Mouse (Mus musculus) frontal cortex, postnatal 10 days (tissue): Measurements from ENCODE around the gene Kdm2a.
A peak's percentile ranks its signal among the peaks of the same experiment; 100 is the strongest.

Experiments
- DNase-seq, 2 experiments: peaks; one replicate each; pipeline ENCODE4 v3.0.0; 2022; ENCODE audit warnings: low spot score in 2 of 2, mixed read lengths in 1 of 2

Kdm2a gene

DNA sequence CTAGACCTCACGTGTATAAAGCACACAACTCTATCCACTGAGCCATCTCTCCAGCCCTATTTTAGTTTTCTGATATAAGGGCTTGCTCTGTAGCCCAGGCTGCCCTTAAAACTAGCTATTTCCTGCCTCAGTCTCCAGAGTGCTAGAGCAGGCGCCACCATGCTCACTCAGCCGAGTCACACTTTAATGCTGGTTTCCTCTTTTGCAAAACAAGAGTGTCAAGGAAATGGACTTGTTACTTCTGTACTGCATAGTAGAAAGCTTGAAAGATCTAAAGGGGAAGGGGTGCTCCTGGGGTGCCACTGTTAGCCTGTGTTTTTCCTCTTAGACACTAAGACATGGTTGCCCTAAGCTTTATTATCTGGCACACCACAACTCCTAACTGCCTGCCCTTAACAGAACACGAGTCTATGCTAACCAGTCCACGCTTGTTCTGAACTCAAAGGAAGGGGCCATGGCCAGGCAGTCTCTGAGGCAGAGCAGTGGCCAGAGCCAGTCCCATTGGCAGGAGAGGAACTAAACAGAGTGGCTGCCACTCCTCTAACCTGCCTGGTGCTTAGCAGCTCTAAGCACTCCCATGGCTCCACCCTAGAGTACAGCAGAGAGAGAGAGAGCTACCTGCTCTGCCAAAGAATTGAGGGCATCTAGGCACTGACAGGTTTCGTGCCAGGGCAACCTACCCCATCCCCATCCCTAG, 98.4 kb downstream of the Kdm2a start:
- no peak for DNase-seq

DNA sequence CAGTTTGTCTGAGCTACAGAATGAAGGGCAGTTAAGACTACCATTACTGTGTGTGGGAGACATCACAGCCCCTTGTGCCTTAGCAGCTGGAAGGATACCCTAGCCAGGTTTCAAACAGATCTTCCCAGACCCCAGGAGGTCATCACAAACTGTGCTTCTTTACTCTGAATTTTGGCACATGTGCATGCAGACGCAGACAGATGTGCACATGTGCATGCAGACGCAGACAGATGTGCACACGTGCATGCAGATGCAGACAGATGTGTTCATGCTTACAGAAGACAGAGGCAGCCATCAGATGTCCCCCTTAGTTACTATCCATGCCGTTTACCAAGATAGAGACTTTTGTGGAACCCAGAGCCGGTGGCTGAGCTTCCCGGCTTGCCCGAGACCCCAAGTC, 99.0 kb downstream of the Kdm2a start:
- DNase-seq, result no peak

DNA sequence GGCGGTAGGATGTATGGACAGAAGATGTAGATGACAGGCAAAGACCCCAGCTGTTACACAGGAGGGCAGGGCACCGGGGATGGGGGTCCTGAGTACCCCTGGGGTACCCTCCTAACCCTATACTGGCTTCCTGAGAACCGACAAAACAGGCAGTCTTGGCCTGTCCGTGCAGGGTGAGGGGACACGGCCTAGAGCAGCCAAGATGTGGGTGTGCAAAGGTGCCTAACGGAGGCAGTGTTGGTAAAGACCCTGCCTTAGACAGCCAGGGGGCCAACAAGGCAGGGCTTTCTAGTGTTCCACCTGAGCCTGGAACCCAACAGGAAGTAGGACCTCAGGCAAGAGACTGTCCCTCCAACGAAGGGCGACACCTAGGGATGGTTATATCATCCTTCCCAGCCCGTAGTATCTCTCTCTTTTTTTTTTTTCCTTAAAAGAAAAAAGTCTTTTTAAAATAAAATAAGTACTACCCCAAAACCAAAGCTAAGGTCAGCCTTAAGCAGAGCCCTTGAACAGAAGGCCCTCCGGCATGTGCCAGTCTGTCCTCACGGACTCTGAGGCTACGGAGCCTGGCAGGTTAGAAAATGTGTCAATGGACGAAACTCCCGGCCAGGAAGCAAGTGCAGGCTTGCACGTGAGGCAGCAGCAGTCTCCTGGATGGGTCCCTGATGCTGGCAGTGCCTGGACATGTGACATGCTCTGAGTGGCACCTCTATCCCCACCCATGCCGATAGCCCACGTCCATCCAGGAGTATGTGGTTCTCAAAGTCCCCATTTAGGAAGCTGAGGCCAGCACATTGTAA, 99.6 kb downstream of the Kdm2a start:
- DNase-seq, result no peak

DNA sequence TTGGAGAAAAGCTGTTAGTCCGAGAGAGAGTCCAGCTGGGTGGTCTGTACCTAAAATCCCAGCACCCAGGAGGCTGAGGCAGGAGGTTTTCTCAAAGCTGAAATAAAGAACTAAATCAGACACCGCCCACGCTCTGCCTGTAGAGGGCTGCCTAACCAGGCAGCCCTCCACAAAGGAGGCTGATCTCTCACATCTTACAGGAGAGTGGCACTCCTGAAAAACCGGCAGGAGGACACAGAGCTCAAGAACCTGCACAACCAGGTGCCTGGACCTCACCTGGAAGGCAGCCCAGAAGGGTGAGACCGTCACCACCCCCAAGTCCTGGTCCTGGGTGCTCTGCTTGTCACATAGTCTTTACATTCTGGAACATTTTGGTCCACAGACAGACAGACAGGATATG, 100.2 kb downstream of the Kdm2a start:
- DNase-seq, result no peak

DNA sequence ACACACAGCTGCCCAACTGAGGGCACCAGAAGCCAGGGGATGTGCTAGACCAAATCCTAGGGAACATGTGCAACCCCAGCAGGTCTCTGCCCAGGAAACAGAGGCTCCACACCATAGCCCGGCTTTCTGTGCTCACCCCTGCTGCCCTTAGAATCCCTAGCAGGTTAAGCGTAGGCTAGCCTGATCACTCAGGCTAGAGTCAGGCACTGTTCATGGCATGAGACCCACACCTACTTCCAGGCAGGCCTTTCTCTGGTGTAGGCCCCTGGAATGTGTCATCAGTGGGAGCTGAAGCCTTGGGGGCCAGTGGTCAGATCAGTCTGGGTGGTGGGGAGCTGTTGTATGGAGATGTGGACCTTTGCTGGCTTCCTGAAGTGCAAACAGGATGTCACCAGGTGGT, 101.5 kb downstream of the Kdm2a start:
- no peak for DNase-seq

DNA sequence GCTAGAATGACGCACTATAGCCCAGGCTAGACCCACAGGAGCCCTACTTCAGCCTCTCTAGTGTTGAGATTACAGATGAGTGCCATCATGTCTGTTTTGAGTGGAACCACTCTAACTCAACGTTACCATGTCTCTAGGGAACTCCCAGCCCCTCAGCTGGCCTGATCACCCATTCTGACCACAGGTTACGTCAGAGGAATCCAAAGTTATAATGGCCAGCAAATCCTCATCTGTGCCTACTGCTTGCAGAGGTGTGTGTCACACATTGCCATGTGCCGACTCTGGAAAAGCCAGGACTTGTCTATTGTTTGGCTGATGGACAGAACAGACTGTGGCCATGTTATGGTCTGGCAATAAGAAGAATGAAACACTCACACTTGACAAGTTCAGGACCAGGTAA, 102.7 kb downstream of the Kdm2a start:
- DNase-seq, result no peak

DNA sequence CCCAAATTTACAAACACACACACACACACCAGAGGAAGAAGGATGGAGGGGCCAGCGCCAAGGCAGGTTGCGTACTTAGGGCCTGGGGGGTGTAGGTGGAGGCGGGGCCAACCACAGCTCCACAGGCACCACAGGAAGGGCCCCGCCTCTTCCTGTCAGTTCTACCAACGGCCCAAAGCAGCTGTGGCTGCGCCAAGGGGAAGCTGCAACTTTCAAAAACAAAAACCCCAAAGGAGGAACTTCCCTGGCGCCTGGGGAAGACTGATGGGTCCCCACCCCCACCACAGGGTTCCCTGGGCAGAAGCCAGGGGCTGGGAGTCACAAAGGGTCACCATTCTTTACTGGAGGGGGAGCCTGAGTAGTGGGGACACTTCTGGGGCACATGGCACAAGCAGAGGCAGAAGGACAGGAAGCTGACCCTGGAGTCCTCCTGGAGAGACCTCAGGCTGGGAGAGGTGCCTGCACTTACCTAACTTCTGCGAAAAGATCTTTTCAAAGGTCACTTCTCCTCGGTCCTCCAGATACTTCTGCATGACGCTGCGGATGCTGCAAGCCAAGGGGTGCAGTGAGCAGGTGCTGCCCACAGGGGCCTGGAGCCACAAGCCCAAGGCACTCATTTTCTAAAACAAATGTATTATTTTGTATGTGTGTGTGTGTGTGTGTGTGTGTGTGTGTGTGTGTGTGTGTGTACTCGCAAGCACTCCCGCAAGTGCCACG, 103.5 kb downstream of the Kdm2a start:
- DNase-seq, result peak in 1 of 2 experiments; percentile 45

DNA sequence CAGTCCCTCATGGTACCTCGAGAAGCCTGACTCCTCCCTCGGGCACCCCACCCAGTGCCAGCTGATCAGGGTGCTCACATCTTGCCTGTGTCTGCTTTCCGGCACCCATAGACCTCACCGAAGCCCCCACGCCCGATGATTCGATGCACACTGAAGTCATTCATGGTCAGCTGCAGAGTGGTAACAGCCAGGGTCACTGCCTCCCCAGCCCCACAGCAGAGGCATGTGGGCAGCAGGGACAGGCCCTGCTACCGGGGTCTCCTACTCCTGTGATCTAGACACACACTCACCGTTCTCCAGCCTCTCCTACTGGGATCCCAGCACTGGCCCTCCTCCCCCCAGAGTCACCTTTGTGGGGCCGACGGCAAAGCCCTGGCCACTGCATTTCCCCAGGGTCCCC, 106.9 kb downstream of the Kdm2a start:
- DNase-seq, result no peak

DNA sequence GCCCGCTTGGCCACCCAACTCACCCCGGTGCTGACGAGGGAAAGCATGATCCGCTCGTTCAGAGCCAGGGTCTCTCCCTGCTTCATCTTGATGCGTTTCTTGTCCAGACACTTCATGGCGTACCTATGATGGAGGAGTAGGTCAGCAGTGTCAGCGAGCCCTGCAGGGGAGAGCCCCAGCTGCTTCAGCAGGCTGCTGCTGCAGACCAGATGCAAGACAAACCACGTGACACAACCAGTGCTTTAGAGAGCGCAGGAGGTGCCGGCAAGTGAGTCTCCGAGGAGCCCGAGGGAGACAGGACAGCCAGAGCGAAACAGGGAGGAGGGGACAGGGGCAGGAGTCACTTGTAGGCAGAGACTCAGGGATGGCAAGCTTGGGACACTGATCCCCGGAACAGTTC, 107.3 kb downstream of the Kdm2a start:
- no peak for DNase-seq

DNA sequence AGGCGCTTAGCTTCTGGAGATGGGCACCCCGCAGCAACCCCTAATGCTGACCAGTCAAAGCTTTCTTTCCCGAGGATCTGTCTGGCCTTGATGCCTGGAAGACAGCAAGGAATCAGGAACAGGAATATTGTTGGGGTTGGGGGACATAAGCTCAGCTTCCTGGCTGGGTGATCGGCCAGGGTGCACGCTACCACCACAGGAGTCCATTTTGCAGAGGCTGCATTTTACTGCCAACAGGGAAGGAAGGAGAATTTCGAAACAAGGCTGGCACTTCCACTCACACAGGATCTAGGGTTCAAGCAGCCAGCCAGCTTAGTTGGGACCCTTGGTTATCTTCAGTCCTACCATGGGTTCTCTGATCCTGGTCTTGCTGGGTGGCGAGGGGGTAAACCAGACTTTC, 114.4 kb downstream of the Kdm2a start:
- DNase-seq, result no peak

DNA sequence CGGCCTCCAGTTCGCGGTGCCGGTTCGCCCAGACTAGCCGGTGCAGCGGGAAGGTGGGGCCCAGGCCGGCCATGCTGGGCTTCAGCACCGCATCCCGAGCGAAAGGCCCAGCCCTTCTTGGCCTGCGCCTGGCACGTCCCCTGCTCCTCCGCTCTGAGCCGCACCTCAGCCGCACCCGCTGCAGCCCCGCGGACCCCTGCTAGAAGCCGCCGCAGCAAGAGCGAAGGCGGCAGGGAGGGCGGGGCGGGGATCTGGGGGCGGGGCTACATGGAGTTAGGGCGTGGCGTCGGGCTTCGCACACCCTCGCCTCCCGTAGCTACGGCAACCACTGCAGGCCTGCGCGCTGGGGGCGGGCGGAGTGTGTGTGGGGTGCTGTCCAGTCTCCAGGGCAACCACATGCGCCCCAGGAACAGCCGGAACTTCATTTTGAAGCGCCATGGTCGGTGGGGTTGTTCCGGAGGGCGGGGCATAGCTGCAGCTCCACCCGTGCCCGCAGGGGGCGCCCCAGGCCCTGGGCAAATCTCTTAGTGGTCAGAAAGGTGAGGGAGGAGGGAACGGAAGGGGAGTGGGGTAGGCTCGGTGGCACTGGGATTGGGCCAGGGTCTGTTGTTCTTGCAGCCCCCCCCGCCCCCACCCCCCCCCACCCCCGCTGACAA, 115.1 kb downstream of the Kdm2a start, which contains the start of gene Ankrd13d:
Gene Ankrd13d (minus strand): TSS at position 240 of the 656 bp plus-strand sequence.
- peak; percentile 91 to 94 for DNase-seq

DNA sequence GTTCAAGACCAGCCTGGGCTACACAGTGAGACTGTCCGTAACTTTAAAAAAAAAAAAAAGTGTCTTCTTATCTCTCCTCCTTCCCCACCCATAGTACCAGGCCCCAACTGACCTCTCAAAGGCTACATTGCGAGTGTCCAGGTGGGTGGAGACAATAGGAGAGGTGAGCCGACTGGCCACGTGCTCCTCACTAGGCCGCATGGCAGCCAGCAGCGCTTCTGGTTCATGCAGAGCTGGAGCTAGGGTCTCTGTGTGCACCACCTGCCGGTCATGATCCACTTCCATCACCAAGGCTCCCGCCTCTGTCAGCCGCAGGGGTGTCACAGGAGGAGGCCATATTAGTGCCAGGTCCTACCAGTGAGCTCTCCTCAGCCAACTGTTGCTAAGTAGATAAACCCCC, 117.7 kb downstream of the Kdm2a start:
- DNase-seq, result no peak

DNA sequence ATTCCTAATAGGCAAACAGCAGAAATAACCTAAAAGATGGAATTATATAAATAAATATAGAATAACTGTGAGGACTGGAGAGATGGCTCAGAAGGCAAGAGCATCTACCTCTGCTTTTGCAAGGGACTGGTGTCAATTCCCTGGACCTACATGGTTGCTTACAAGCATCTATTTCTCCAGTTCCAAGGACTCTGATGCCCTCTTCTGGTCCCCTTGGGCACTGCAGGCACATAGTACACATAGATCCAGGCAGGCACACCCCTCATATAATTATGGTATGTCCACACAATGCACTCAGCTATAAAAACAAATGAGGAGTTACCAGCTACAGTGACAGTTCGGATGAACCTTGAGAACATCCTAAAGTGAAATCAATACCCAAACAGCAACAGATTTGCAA, 118.6 kb downstream of the Kdm2a start:
- DNase-seq, result no peak

DNA sequence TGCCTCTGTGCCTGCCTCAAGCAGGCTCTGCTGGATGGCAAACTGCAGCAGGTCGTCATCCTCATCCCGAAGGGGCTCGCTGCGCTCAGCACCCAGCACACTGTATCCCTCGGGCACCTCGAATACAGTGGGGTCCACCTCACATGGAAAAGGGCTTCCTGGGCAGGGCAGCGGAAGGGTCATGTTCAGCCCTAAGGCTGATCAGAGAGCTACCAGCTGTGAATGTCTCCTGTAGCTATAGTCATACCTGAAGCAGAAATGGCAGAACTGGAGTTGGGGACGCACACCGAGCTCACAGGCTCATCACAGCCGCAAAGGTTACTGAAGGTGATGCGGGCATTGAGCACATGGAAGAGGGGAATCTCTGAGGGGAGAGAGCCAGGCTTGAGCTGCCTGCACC, 127.1 kb downstream of the Kdm2a start:
- DNase-seq, result no peak

DNA sequence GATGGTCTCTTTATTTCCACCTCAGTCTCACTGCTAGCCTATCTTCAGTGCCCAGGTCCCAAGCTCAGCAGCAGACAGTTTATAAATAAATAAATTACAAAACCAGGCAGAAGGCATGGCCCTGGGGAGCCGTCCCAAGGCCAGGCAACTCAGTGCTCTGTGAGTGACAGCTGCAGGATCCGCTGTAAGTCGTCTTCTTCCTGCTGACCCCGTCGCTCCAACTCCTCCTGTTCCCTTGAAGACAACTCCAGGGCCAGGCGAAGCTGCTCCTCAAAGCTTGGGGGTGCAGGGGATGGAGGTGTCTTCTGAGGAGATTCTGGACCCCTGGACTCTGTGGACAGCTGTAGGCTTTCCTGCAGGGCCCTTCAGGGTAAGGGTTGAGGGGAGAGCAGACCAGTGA, 127.9 kb downstream of the Kdm2a start:
- peak in 1 of 2 experiments; percentile 4 for DNase-seq

DNA sequence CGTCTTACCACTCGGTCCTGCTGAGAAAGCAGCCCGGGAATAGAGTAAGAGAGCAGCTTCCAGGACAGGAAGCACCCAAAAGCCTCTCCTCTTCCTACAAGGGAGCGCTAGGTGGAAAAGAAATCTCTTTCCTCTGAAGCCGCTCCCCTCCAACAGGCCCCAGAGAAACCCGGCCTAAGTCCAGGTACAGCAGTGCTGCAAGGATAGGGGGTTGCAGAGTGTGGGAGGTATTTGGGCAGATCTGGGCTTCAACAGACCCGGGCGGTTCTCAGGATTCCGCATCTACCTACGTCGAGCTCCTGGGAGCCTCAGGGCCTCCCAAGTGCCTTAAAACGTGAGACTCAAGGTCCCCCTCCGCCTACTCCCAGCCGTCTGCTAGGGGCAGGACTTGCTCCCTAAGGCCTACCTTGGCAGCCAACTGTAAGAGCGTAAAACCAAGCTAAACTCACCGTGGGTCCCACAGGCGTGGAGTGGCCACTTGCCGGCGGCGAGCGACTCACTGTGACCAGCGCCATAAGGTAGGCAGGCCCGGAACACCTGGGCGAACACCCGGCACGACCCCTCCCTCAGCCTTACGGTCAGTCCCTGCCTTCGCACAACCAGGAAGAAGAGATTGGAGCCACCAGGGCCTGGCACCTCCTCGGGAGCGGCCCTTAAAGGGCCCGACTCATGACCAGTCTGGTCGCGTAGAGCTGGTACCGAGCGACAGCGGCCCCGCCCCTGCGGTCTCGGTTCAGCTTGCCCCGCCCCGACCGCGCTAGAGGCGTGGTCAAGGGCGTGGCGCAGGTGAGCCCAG, 129.3 kb downstream of the Kdm2a start, which contains the start of gene Ssh3:
Gene Ssh3 (minus strand): TSS at position 615 of the 796 bp plus-strand sequence.
- DNase-seq, result peak; percentile 38 to 39

DNA sequence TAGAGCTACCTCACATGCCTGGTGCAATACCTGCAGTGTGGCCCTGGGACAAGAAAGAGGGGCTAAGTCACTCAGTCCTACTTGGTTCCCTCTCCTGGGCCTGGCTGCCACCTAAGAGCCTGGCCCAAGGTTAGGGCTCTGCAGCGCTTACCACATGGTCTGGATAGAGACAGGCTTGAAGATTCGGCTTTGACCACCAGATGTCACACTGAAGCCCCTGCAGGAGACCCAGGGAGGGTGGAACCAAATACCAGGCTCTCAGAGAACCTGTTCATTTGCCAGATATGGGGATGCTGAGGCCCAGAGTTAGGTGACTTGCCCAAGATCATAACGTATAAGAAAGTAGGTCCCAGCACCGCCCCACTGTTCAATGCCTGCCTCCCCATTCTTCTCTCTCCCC, 132.1 kb downstream of the Kdm2a start:
- DNase-seq, result no peak
